Mouse (Mus musculus) cerebellum, postnatal 25 days (tissue): ENCODE results near the gene Dok5.
A peak's percentile ranks its signal among the peaks of the same experiment; 100 is the strongest.

Experiments used
- DNase-seq, 2 experiments: peaks; one replicate each; pipeline ENCODE4 v3.0.0; 2021; ENCODE audit warnings: mixed read lengths in 2 of 2

Gene Dok5

DNA sequence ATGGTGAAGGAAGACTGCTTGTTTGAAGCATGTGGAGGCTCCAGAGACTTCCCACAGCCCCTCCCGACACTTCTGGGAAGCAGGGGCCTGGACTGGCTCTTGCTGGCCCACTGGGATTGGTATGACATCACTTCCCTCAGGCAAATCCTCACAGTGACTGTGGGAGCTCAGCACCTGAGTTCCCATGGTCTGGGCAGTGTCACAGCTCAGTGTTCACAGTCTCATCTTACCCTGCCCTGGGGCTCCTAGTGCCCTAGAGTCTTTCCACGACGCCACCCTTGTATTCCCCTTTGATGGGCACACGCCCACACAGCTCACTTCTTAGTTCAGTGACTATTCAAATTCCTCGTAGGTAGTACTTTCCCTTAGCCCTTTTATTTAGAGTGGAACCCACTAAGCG, 71.4 kb downstream of the Dok5 start:
- no peak for DNase-seq

DNA sequence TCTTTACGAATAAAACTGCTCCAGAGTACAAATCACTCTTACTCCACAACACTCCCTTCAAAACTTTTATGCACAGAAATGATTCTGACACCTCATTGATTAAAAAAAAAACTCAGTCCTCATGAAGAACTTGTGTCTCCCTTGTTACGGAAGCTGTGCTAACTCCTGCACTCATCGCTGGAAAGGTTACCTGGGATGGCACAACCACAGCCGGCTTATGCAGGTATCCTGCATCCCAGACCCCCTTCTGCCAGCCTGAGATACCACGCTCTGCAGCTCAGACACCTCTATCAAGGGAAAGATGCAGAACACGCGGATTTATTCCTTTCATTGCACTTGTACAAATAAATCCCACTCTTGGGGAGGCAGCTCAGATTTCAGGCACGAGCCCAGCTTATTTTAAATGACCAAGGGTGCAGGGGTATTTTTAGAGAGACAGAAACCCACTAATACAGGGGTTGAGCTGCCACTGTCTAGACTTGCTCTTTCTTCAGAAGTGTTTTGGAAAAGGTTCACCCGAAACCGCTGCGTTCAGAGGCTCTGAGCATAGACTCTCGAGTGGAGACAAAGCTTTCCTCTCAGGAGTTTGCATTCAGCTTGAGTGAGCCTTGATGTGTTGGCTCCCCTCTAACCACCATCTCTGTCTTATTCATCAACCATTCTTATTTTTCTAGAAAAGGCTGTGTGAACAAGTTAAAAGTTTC, 76.1 kb downstream of the Dok5 start:
- no peak for DNase-seq

GRCm38 (mm10) chr2:170808259-170808789, 76.7 kb downstream of the Dok5 start:
- DNase-seq, result no peak

DNA sequence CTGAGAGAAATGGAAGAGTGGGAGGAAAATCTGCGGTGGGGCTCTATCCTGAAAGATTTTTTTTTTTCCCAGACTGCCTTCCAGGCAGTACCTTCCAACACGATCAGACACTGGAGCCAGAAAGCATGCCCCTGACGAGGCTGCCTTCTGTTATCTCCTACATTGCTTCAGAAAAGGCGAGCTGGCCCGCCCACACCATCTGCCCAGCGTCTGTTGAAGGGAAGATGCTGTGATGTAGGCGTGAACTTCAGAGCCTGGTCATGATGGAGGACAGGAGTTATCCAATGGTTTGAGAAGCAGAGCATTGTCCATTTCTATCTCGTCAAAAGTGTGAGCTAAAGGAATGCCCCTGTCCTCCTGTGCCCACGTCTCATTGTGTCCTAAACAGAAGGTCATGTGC, 79.7 kb downstream of the Dok5 start:
- peak; percentile 91 to 94 for DNase-seq

GRCm38 (mm10) chr2:170816302-170816701, 84.7 kb downstream of the Dok5 start:
- no peak for DNase-seq

DNA sequence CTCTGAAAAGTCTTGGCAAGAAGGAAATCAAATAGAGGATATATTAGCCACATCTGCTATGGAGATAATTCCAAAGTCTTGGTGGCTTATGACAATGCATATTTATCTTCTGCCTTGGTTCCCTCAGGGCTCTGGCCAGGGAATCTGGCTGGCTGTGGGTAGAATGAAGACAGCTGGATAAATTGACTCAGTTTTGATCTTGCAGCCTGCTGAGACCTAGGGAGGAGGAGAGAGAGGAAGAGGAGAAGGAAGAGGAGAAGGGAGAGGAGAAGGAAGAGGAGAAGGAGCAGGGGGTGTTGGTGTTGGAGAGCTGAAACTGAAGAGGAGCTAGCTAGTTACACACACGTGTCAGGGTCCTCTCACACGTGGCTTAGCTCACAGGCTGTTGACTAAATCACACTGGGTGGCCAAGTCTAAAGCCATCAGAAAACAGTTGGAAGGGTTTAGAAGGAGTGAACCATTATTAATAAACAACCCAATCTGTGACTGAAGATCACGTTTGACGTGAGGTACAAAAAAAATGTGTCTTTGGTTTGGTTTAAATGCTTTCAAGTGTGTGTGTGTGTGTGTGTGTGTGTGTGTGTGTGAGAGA, 85.6 kb downstream of the Dok5 start:
- no peak for DNase-seq

GRCm38 (mm10) chr2:170826821-170827441, 95.3 kb downstream of the Dok5 start:
- DNase-seq, result no peak

DNA sequence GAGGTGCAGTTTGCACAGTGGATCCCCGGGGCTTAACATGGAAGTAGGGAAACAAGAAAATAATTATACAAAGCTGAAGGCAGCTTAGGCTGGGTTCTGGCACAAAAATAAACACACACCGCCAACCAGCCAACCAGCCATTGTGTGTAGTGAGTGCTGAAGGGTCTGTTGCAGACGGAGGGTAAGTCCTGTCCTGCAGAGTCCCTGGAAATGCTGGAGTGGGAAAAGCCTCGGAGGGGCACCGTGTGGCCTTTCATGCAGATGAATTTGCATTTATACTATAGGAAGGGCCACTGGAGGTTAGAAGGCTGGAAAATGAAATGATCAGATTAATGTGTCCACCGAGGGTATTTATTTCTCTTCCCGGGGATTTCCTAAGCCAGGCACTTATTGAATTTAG, 97.2 kb downstream of the Dok5 start:
- DNase-seq, result no peak

DNA sequence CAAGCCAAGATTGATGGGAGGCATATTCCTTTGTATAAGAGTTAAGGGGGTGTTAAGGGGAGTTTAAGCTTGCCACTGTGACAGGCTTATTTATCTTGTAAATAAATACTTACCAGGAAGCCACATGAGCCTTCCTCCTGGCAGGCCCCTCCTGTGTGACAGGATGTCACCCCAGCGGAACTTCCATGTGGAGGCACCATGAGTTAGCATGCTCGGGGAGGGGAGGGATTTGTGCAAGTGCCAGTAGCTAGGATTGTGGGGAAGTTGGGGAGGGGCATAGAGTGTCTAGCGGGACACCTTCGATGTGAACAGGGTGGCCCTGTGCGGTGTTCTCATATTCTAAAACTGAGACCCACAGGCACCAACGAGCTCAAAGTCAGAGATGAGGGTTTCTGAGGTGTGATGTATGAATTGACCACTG, 97.6 kb downstream of the Dok5 start:
- no peak for DNase-seq

DNA sequence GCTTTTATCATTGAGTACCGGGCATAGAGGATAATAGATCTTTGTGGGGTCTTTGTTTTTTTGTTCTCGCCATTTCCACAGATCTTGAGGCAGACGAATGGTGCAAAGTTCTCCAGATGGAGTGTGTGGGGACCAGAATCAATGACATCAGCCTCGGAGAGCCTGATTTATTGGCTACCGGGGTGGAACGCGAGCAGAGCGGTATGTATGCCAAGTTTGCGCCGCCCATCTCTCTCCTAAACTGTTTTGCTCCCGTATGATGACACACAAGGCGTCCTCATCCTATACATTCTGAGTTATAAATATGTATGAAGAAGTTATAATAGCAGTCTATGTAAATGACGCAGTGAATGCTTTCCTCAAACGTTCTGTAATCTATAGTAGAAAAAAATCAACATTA, 98.4 kb downstream of the Dok5 start:
- no peak for DNase-seq

- peak; percentile 65 to 78 for DNase-seq
Measured at GRCm38 (mm10) chr2:170836862-170837261, 105.3 kb downstream of the Dok5 start.

DNA sequence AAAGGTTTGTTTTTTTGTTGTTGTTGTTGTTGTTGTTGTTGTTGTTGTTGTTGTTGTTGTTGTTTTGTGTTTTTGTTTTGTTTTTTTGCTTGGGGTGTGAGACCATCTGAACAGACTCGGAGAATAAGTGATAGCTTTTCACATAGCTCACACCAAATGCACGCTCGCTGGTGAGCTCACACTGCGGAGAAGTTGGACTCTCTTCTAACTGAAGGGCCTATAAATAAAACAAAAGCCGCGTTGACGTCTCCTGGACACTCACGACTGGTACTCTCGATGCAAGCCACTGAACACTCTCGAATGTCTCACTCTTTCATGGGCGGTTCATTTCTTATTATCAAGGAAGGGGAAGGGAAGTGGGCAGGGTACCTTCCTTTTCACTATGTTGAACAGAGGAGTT, 105.8 kb downstream of the Dok5 start:
- DNase-seq, result no peak

DNA sequence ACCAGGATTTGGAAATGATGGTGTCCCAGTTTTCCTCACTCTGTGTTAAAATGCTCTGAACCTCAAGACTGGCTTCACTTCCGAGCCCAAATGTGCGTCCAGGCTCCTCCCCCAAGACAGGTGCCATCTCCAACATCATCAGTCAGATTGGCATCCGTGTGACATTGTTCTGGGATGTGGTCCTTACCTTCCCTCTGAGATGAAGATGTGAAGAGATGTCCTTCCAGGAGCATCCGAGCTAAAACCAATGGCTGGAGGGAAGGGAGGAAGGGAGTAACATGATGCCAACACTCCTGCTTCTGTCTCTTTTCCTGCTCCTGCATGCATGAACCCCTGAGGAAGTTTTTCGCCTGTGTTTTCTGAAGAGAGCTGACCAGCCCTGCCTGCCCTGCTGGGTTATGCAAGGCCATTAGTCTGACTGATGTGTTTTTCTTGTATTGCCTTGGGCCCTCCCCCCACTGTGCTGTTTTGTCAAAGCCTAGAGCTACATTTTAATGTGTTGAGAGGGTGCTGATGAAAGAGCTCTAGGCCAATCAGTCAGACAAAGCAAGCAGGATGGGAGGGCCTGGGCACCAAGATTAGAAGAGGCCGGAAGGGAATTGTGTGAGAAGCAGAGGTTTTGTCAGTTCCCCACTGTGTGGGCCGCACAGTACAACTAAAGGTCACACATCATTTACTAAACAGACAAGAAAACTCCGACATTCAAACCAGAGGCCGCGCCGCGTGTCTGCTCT, 106.4 kb downstream of the Dok5 start:
- DNase-seq, result peak in 1 of 2 experiments; percentile 12

- no peak for DNase-seq
Measured at GRCm38 (mm10) chr2:170841441-170841965, 109.9 kb downstream of the Dok5 start.

DNA sequence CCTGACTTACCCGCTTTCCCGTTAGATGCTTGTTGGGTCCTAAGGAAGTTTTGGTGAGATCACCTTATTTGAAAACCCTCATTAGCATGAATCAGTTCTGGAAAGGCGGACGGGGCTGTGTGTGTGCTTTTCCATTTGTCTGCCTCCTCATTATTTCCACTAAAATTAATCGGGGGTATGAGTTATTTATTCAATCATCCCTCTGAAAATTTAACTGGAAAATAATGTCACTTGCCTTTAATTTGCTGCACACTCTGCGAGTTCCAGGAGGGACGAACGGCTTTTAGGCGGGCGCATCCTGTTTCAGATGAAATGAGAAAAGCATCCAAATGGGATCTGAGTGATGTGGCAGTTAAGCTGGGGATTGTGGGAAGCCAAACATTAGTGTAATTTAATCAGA, 113.9 kb downstream of the Dok5 start:
- DNase-seq, result no peak

DNA sequence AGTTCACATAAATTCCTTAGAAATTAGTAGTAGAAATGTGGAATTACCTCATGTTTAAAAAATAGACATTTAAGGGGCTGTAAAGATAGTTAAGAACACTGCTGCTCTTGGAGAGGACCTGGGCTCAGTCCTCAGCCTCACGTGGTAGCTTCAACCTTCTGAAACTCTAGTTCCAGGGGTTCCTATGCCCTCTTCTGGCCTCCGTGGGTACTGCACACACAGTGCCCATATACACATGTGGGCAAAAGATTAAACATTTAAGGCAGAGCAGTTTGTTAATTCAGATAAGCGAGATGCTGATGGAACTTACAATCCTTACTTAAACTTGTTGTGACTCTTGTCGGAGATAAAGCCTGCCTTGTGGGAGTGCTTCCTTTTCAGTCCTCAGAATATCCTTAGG, 118.5 kb downstream of the Dok5 start:
- no peak for DNase-seq

DNA sequence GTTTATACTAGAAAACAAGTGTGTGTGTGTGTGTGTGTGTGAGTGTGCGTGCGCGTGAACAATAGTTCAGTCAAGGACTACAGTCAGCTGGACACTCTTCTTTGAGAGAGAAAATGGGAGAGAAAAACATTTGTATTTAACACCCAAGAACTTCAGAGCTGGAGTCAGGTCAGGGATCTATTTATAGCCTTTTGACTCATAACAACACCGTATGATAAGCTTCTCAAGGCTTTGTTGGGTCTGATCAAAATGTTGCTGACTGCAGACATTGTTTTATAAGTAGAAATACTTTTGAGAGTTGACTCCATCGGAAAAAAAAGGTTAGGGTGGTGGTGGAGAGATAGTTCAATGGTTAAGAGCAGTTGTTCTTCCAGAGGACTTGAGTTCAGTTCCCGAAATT, 120.7 kb downstream of the Dok5 start:
- no peak for DNase-seq

GRCm38 (mm10) chr2:170855210-170855609, 123.6 kb downstream of the Dok5 start:
- DNase-seq, result no peak

- peak; percentile 27 to 43 for DNase-seq
Measured at GRCm38 (mm10) chr2:170856085-170856484, 124.5 kb downstream of the Dok5 start.

DNA sequence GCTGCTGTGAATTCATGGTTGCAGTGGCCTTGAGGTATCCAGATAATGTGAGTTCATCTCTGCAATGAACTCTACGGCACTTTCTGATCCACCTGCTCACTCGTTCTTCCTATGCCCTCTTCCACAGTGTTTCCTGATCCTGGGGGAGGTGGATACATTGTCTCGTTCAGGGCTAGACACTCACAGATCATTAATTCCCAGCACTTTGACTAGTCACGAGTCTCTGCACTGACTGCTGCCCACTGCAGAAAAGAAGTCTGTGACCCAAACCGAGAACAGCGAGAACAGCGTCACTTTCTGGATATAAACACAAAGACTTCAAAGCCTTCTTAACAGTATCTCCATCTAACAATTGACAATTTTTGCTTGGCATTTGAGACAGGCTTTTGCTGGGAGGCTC, 125.9 kb downstream of the Dok5 start:
- DNase-seq, result no peak

GRCm38 (mm10) chr2:170858640-170859039, 127.0 kb downstream of the Dok5 start:
- no peak for DNase-seq

DNA sequence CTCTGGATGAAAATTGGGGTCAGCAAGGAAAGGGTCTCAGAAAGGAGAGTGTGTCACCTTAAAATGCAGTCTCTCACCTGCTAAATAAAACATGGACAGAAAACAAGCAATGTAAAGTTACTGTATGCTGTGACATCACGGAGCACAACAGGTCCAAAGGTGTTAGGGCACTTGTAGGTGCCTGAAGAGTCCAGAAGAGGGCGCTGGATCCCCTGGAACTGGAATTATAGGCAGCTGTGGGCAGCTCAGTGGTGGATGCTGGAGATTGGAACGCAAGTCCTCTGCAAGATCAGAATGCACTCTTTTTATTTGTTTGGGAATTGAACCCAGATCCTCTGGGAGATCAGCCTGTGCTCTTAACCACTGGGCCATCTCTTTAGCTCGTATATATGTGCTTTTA, 129.0 kb downstream of the Dok5 start:
- DNase-seq, result peak in 1 of 2 experiments; percentile 23

DNA sequence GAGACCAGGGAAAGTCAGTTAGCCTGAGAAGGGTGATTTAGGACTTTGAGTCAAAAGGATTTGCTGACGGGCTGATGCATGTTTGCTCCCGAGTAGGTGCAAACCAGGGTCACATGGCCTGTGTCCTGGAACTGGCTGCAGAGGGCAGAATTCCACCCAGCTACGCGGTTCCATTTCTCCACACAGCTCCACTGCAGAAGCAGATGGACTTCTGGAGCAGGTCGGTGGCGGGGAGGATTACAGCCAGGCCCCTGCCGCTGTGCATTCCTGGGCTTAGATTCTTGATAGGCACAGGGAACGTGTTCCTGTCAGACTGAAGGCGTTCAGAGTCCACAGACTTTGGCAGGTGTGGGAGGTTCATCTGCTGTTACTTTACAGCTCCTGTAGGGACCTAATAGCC, 131.2 kb downstream of the Dok5 start:
- DNase-seq, result peak in 1 of 2 experiments; percentile 33
